Mouse (Mus musculus) kidney, embryonic 15.5 days (tissue): Measurements from ENCODE around the gene Btbd35f14. TPM values are rescaled to one million over a fixed set of nuclear protein-coding genes. Genes with fewer than 3 reads are reported as not detected.
"Not testable (repeated sequence)": the region's sequence is repeated elsewhere in the genome, so short reads cannot be mapped to it uniquely, and the experiment has no call there.

ENCODE experiments used
- ATAC-seq: fragments of 200-750 bp; cut with Nextera tagmentation; replicated peaks from 2 replicates; pipeline ENCODE4 v1.8.0; 2017; ENCODE audit warnings: moderate TSS enrichment; ENCODE audit not compliant: low FRiP score
- H3K27ac ChIP-seq: fragments of 300-500 bp; sonication (generic); 2 replicates; pipeline ENCODE4 v1.5.1; 2015; ENCODE audit warnings: mild to moderate bottlenecking, inconsistent platforms
- H3K27me3 ChIP-seq: fragments of 300-500 bp; sonication (generic); 2 replicates; pipeline ENCODE4 v1.6.1; 2015; ENCODE audit warnings: inconsistent platforms
- H3K36me3 ChIP-seq: fragments of 300-500 bp; sonication (generic); 2 replicates; pipeline ENCODE4 v1.6.1; 2015; ENCODE audit warnings: inconsistent platforms
- H3K4me1 ChIP-seq: fragments of 300-500 bp; sonication (generic); 2 replicates; pipeline ENCODE4 v1.6.1; 2015; ENCODE audit warnings: inconsistent platforms
- H3K4me2 ChIP-seq: fragments of 300-500 bp; sonication (generic); 2 replicates; pipeline ENCODE4 v1.6.1; 2015; ENCODE audit warnings: moderate library complexity, mild to moderate bottlenecking, inconsistent platforms
- H3K4me3 ChIP-seq: fragments of 300-500 bp; sonication (generic); replicated peaks from 2 replicates; pipeline ENCODE4 v1.5.1; 2015; ENCODE audit warnings: mild to moderate bottlenecking, inconsistent platforms
- H3K9ac ChIP-seq: fragments of 300-500 bp; sonication (generic); 2 replicates; pipeline ENCODE4 v1.6.1; 2015; ENCODE audit warnings: mild to moderate bottlenecking, inconsistent platforms
- H3K9me3 ChIP-seq: fragments of 300-500 bp; sonication (generic); replicated peaks from 2 replicates; pipeline ENCODE4 v1.6.1; 2016; ENCODE audit warnings: inconsistent platforms
- WGBS: fragments of 180-500 bp; shearing (Covaris S2); methylation state at CpG from one replicate; pipeline ENCODE4 v1.1.7; 2015; ENCODE audit warnings: mixed read lengths; 5-methylcytosine and 5-hydroxymethylcytosine counted together
- polyA plus RNA-seq: library from polyadenylated mRNA; unstranded; fragments of >200 nt; fragmentation: Nextera tagmentation; extraction: Ambion mirVana; gene quantifications from 2 replicates; pipeline ENCODE4 v1.2.1, GENCODE M21; 2015

The Btbd35f14 gene
- polyA plus RNA-seq: not detected in 2 replicates

GRCm38 (mm10) chrX:33702249-33702648, at the start of gene Btbd35f14:
Btbd35f14 (minus strand) TSS chrX:33702349.
- not testable (repeated sequence) for H3K36me3 ChIP-seq, H3K9me3 ChIP-seq, H3K27ac ChIP-seq, ATAC-seq, H3K27me3 ChIP-seq, H3K4me1 ChIP-seq, H3K9ac ChIP-seq, H3K4me3 ChIP-seq, H3K4me2 ChIP-seq
- no CpG with 5 or more reads among the region's 3 CpGs for WGBS

GRCm38 (mm10) chrX:33656872-33657271, 45.3 kb downstream of the Btbd35f14 start, which contains the start of gene Btbd35f13:
Btbd35f13 (plus strand) TSS chrX:33657172.
- not testable (repeated sequence) for ATAC-seq
- 76% methylated on average over 2 of the region's 3 CpGs for WGBS

More at GRCm38 (mm10) chrX:33656872-33657271, 45.3 kb downstream of the Btbd35f14 start, which contains the start of gene Btbd35f13:
- not testable (repeated sequence) for H3K9me3 ChIP-seq, H3K4me3 ChIP-seq, H3K4me1 ChIP-seq, H3K4me2 ChIP-seq, H3K27ac ChIP-seq, H3K27me3 ChIP-seq, H3K36me3 ChIP-seq, H3K9ac ChIP-seq

Other genes with a start within 250 kb of the Btbd35f14 start
- not detected in 2 replicates for gene Btbd35f15, start 125.0 kb downstream of the Btbd35f14 start, polyA plus RNA-seq
- not detected in 2 replicates for gene Btbd35f13, start 45.2 kb downstream of the Btbd35f14 start, polyA plus RNA-seq